Mouse (Mus musculus) layer of hippocampus, postnatal 14 days (tissue): ENCODE data around the gene Moxd1. TPM values are rescaled to one million over a fixed set of nuclear protein-coding genes. Genes with fewer than 3 reads are reported as not detected.

Experiments
- DNase-seq, 2 experiments: peaks; one replicate each; pipeline ENCODE4 v3.0.0; 2021 to 2022; ENCODE audit warnings: low spot score in 2 of 2, mixed read lengths in 1 of 2
- long read RNA-seq, 2 experiments: library from polyadenylated mRNA; stranded (forward); transcript quantifications; one replicate each; pipeline ENCODE4 v2.0.0; 2021
- total RNA-seq, 2 experiments: library from RNA; stranded (reverse); gene quantifications; 2 replicates each; pipeline ENCODE4 v1.2.3; 2021

Moxd1 gene
- total RNA-seq = 1 to 10 TPM; 5.4 to 5.8 TPM
- long read RNA-seq, experiment 1, transcript Moxd1-201 (12 exons, 3,090 nt) = major isoform, 7 of 9 reads
- long read RNA-seq, experiment 1, partial matches to known transcripts = 1 of 9 reads
- long read RNA-seq, experiment 1, other reads (novel, unspliced or antisense) = 1 of 9 reads
- long read RNA-seq, experiment 2, transcript Moxd1-201 (12 exons, 3,090 nt) = major isoform, 12 of 16 reads
- long read RNA-seq, experiment 2, partial matches to known transcripts = 3 of 16 reads
- long read RNA-seq, experiment 2, other reads (novel, unspliced or antisense) = 1 of 16 reads

DNA sequence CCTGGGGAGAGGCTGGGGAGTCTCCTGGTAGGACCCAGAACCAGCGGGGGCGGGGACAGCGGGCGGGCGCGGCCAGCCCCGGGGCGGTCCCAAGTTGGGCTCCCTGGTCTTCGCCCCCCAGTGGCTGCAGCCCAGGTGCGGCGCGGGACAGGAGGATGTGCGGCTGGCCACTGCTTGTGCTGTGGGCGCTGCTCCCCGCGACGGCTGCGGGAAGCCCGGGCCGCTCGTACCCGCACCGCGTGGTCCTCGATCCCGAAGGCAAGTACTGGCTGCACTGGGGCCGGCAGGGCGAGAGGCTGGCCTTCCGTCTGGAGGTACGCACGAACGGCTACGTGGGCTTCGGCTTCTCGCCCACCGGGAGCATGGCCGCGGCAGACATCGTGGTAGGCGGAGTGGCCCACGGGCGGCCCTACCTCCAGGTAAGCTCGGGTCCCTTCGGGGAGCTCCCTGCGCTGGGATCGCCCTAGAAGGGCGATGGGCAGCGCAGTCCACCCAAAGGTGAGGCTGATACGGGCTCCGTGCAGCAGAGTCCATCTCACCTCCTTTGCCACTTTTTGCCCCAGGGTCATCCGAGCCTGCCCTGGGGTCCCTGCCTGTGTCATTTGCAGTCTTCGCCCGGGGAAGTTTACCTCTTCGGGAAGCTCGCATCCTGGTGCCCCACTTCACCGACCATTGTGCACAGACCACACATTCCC, at the start of gene Moxd1:
TSS of gene Moxd1 (plus strand) at position 69 of the 695 bp plus-strand sequence.
- no peak for DNase-seq

DNA sequence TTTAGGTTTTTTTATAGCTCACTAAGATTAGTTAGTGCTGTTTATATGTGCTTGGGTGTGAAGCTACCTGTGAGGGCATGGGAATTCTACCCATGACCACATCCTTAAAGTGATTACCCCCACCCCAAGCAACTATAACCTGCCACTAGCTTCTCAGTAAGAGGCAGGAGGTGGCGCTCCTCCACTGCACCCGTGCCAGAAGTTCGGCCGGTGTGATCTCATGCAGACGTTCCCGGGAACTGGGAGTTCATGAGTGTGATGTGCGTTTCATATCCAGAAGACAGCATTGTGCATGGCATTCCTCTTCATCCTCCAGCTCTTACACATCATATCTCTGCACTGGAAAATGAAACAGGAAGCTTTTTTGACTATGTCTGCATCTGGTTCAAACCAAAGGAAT, 32.9 kb upstream of the Moxd1 start:
- DNase-seq = no peak

DNA sequence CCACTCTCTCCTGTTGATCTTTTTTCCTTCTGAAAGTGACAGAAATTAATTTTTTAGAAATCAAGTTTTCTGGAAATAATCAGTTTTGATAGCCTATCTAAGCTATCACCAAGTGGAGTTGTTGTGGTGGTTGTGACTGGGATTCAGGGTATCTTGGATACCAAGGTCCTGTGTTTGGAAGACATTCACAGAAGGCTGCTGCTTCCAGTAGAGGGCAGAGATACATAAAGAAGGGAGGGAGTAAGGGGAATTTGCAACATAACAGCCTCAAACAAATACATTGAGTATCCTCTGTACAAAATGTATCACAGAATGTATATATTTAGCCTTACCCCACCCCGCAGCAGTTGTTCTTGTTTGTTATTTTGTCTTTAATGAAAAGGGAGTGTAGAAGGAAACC, 31.3 kb upstream of the Moxd1 start:
- no peak for DNase-seq

DNA sequence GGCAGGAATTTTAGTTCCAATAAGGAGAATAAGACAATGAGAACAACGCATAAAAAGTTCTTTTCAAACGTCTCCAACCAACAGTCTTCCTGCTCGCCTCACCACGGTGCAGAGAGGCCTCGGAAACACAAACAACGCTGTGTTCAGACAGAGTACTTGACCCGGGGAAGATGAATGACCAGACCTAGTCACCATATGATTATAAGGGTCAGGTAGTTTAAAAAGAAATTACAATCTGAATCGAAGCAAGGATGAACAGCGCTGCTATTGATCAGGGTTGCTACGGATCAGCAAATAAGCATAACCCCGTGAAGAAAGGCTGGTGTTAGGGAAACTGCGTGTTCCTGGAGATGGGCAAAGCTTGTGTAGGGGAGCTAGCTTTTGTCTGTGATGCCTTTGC, 24.0 kb upstream of the Moxd1 start:
- DNase-seq = no peak

DNA sequence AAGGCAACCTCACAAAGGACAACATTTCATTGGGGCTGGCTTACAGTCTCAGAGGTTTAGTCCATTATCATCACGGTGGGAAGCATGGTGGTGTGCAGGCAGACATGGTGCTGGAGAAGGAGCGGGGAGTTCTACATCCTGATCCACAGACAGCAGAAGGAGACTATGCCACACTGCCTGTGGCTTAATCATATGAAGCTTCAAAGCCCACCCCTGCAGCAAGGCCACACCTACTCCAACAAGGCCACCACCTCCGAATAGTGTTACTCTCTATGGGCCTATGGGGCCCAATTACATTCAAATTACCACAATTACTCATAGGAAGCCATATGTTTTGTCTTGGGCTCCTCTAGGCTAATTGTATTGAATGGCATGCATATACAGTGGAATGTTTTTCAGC, 23.2 kb upstream of the Moxd1 start:
- DNase-seq = no peak

DNA sequence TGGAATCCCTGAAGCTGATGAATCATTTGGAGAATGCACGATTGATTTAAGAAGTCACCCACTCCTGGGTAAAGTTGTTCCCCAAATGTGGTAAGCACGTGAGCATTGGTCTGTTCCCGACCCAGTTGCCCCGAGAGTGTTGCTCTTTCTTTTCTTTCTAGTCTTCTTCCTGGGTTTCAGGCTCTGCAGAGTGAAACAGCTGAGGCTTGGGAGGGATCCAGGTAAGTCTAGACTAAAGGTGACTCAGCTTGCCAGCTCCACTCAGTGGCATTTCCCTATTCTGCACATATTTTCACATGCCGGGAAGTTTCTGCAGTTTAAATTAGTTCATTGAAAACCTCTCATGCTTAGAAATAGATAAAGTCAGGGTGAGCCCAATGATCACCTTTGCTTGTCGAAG, 13.2 kb upstream of the Moxd1 start:
- DNase-seq = no peak

DNA sequence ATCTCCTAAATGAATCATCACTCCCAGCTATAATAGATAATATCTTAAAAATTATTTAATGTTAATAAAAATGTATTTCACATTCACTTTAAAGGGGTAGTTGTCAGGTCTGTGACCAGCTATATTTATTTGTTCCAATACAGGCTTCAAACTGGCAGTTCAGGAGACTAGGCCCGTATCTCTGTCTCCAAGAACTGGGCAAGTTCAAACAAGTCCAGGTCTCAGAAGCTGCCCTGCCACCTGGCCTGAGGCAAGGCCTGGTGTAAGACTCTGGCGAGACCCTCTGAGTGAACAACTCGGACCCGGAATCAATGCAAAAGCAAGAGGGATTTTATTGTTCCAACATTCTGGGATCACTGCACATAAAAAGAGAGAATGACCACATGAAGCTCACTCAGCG, 10.0 kb upstream of the Moxd1 start:
- DNase-seq = no peak

DNA sequence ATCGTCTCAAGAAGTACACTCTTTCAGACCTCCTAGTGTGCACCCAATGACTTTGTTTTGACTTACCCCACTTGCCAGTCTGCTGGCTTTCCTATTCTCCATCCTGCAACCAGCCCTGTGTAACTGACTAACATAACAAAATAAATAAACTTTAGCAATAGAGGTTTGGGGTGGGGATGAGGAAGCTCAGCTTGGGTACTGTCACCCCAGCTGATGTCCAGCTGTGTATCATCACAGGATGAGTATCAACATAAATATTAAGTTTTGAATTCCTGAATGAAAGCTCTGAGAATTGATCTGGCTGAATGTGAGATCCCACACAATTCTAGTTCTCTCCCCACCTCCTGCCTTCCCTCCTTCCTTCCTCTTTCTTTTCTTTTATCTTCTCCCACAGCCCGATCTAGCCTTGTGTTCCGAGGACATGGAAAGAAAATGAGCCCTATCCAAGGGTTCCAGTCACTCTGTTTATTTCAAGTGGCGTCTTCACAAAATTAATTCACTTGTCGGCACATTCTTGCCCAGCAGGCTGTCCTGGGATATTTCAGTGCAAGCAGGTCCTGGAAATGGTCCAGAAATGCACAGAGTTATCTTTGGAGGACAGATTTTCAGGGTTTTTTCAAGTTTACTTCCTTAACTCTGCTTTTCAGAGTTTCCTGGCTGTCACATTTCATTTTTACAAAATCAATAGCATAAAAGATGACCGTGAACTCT, 5.6 kb upstream of the Moxd1 start:
- no peak for DNase-seq

DNA sequence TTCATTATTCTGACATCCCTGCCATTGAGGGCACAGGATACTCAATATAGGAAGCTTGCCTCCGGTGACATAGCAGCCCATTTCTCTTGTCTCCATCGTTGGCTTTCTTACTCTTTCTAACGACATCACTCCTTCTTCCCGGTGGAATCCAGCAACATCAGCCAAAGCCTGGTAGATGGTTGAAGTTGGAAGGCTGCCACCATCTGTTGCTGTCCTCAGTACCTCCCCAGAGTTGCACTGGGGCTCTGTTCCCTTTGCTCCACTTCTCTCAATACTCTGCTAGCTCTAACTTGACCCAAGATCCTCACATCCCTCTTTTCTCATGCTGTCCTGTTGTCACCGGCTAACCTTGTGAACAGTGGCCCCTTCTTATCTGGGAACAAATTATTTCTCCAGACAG, 2.4 kb upstream of the Moxd1 start:
- DNase-seq = no peak

DNA sequence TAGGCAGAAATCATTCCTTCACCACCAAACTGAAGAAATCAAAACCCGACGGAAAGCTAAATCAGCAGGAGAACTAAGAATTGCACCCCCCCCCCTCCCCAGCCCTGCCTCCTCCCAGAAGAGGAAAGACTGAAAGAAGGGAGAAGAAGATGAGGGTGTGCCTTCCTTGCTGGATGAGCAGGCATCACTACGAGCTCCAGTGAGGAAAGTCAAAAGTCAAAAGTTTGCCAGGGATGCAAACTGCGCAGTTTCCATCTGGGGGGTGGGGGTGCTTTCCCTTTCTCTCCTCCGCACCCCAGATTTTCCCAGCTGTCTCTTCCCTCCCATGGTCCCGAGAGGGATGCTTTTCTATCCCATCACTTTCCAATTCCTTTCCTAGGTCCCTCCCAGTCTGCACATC, 406 bp upstream of the Moxd1 start:
- no peak for DNase-seq

DNA sequence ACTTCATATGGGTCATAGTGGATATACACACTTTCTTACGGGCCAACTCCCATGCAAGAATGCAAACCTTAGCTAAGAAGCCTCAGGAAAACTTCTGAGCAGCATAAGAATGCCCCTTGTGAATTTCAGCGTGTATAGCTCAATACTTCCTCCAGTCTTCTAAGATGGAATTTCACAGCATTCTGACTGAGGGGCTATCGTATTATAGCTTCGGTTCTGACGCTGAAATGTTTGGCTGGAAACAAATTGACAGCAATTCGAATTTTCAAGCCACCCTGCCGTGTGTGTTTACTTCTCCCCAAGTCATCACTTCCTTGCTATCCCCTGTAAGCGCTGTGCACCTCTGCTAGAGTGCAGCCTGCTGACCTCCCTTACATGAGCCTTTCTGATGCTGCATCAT, 1.3 kb downstream of the Moxd1 start:
- no peak for DNase-seq

DNA sequence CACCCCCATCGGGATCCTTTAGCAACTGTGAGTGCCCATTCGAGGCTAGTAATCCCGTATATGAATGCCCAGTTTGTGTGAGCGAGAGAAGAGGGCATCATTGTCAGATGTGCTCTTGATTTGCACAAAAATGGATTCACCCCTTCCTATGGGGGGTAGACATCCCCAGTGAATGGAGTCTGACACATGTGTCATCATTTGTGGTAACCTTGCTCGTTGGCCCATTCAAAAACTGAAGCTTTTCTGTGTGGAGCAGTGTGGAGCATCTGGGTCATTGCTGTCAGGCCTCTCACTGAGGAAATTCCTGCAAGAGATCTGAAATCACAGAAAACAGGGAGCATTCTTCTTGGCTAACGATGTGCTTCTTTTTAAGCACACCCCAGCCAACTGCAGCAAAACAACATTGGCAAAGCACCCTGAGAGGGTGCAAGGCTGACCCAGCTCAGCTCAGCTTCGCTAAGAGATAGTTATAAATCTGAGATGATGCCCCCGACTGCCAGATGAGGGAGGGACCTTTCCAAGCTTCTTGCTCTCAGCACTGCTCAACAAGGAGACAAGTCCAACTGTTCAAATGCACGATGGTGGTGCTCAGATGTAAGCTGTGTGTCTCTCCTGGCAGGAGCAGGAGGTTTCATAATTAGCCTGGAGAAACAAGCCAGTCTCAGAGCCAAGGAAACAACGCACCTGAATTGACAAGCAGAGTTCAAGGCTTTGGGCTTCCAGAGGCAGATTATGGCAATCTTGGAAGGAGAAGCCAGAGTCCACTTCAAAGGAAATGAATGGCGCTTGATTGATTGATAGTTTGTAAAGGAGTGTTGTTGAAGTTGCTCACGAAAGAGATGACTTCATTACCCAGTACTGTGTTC, 5.2 kb downstream of the Moxd1 start:
- DNase-seq = no peak

DNA sequence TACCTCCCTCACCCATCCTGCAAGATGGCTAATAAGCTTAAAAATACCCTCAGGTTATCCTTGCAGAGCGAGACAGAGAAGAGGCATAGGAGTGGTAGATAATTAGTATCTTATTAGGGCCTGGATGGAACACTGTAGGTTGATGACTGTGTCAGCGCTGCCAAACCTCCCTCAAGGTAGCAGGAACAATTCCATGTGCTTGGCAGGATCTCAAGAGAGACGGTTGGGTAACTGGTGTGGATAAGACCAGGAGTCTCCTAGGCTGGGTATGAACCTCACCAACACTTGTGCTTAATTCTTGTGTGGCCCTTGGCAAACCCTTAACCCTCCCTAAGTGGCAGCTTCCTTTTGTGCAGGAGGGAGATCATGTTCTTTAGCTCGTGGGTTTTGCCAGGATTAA, 9.0 kb downstream of the Moxd1 start:
- no peak for DNase-seq

DNA sequence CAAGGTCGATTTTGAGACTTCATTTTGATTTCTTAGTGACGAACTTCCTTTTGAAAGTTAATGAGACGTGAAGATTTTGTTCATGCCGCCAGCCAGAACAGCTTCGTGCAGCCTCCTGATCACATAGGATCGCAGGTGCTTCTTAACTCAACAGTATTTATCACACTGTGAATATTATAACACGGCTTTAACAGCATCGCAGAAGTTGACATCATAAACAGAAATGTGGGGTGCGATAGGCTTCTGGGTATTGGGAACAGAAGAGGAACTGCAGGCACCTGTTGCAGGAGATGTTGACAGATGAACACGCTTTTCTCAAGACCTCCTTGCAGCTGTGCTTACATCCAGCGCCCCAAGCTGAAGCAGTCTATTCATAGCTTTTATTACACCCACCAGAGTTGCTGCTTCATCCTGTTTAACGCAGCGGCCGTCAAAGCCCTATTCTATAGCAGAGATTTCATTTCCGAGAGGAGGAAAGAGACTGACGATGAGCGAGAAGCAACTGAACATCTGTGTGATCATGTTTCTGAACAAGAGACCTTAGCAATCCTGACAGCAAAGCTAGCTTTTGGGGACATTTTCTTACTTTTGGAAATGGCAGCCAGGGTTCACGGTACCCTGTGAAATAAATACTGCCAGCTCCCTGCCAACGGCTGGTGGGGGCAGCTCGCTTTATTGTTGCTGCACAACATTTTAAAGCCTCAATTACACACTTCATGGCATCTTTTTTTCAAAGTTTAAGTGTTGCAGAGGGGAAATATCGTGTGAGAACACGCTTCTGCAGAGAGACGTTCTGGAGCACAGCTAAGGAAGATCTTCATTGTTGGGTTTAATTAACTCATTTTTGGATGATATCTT, 12.3 kb downstream of the Moxd1 start:
- DNase-seq = peak in 1 of 2 experiments; percentile 7

DNA sequence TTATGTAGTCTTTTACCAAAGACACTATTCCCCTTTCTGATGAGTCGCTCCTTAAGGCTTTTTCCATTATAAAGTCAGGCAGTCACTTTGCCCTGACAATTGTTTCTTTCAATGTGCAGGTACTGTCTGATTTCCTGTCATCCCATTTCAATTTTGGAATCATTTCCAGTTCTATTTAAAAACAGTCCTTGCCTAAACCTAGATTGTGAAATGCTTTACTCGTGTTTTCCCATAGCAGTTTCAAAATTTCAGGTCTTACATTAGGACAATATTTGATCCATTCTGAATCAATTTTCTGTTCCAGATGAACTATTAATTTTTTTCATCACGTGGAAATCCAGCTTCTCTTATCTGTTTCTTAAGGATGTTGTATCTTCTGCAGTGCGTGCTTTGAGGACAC, 23.5 kb downstream of the Moxd1 start:
- no peak for DNase-seq

DNA sequence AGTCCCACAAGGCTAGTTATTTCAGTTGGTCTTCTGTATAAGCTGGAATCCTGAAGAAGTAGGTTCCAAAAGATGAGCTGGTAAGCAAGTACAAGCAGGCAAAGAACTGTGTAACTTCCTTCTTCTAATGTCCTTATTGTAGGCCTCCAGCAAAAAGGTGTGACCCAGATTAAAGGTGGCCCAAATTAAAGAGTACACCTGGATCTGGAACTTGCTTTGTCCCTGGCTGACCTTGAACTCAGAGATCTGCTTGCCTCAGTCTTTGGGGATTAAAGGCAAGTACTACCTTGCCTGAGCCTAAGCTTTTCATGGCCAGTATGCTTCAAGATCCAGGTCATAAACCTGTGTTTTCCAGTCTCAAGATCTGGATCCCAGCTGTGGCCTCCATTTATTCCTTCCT, 24.8 kb downstream of the Moxd1 start:
- no peak for DNase-seq

DNA sequence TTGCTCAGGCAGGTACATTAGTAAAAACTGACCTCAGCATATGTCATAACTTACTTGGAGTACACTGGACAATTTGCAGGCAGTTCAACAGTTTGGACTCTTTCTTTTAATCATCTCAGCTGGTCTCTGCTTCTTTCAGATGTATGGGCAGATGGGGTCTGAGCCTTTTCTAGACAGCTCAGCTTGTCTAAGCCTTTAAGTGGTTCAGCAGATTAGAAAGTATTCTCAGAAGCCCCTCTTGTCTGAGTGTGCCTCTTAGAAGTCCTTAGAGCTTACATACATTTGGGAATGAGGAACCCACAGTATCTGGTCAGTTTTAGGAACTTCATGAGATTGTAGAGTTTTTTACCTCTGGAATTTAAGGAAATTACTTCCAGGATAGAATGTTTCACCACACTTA, 28.3 kb downstream of the Moxd1 start:
- DNase-seq = no peak

DNA sequence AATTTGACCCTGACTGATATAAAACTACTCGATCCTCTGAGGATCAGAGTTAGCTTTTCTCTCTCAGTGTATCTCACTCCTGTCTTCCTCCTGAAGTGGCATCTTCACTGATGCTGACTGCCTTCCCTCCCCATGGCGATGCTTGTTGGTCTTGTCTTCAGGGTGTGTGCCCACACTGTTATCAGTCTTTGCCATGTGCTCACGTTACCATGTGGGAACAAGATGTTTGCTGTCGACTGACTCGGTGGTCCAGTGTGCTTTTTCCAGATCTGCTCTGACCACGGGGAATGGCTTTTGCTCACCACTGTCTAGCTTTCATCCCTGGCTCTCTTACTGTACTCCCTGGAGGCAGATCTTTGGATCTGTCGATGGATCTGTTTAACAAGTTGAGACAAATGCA, 34.8 kb downstream of the Moxd1 start:
- no peak for DNase-seq

DNA sequence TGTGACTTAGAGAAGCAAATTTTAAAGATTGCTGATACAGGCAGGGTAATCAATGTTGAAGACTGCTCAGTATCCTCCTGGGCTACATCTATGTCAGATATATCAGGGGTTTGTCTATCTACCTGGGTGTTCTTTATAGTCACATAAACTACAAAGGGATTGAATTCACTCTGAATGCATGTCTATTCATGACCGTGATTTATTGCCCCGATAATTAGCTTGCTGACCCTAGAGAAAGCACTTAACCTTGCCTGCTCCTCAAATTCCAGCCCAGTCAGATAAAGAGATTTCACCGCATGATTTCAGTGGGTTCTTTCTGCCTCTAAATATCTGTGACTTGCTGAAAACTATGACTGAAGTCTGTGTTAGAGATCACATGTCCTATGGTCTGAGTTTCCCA, 35.6 kb downstream of the Moxd1 start:
- DNase-seq = no peak

DNA sequence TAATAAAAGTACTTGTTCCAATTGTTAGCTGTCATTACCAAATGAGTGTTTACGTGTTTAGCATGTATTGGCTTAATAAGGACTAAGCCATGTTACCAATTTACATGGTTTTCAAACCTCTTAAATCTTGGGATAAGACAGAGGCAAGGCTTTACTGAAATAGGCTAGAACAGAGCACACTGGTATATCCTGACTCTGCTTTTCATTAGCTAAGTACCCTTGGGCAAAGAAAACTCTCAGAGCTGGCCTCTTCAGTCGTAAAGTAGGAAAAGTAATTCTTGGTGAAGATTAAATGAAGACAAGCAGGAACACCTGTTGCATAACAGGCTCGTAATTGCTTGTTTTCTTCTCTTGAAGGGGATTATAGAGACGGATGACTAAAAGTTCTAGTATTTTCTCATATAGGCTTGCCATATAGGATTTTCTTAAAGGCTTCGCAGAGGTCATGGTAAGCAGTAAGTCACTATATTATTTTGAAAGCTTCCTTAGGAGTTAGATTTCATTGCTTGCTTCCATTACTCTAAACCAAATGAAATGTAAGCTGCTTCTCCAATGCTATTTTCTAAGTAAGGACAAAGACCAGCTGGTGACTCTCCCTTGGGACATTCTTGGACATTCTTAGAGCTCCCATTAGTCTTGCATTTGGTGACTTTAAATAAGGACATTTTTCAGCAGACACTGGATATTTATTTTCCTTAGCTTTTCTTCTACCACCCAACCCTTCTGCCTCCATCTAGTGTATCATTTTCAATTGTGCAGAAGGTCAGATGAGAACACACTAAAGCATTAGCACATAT, 36.7 kb downstream of the Moxd1 start:
- DNase-seq = no peak
